Mouse (Mus musculus): ENCODE measurements at regions not wholly inside any gene's neighbourhood (a gene's known extent, or its start where the extent isn't known, plus 50 kb on each side); places are given as distances from the start of the nearest gene placed in this dataset.

DNA sequence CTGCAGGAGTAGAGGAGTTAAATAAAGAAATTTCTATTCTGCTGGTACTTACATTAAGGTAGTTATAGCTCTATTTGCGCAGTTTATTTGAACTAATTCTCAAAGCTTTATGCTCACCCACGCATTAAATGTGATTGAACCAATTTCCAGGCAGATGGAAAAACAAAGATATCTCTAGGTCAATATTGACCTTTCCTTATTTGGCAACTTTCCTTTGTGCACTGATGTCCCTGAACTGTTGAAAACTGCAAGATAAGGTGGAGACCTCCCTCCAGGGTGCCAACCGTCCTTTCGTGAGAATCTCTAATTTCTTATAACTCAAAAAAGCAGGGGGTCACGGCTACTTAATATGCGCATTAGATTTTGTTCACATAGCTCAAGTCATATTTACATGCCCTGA lies 52.6 kb upstream of the Prss23 start:
- no peaks in the 10 kb centered on the region for H3K4me1 ChIP-seq (ENCODE audit: control insufficient read depth, insufficient read depth, low read length)
- H3K9ac ChIP-seq (replicated peaks; ENCODE audit: low read length), result no peak overlapping the region
- H3K4me2 ChIP-seq (ENCODE audit: low read length), result no peak overlapping the region
- no peaks in the 10 kb centered on the region for H3K36me3 ChIP-seq (ENCODE audit: control insufficient read depth, insufficient read depth, low read length)
- H3K27me3 ChIP-seq (ENCODE audit: control insufficient read depth, insufficient read depth, low read length), result no peaks in the 10 kb centered on the region
- 51% methylated on average over 6 of the region's 6 CpGs for WGBS
- H3K4me3 ChIP-seq (replicated peaks; ENCODE audit: low read depth, low read length), result no peak overlapping the region
- no peak overlapping the region for H3K27ac ChIP-seq (replicated peaks; ENCODE audit: low read depth, low read length)
- no peaks in the 10 kb centered on the region for H3K9me3 ChIP-seq (ENCODE audit: control insufficient read depth, low read length)
- DNase-seq (peak; percentile 14), ATAC-seq (ENCODE audit: low FRiP score, low TSS enrichment) (no peak)

Data from midbrain, embryonic 14.5 days (tissue).